Mouse (Mus musculus) neural tube, embryonic 11.5 days (tissue): ENCODE measurements around the gene Top3a. TPM values are rescaled to one million over a fixed set of nuclear protein-coding genes. Genes with fewer than 3 reads are reported as not detected.
"Not testable (repeated sequence)": the region's sequence is repeated elsewhere in the genome, so short reads cannot be mapped to it uniquely, and the experiment has no call there.

Experiments
- ATAC-seq: fragments of 200-750 bp; cut with Nextera tagmentation; 2 replicates; pipeline ENCODE4 v1.8.0; 2017; ENCODE audit warnings: moderate number of reproducible peaks, mild to moderate bottlenecking, moderate TSS enrichment, moderate library complexity; ENCODE audit not compliant: insufficient read depth, low FRiP score, low TSS enrichment
- DNase-seq: peaks from one replicate; pipeline ENCODE4 v3.0.0-alpha.2; 2015; ENCODE audit warnings: low spot score
- H3K27ac ChIP-seq: fragments of 300-500 bp; sonication (generic); 2 replicates; pipeline ENCODE4 v1.5.1; 2014; ENCODE audit warnings: low read depth, mild to moderate bottlenecking, low read length
- H3K27me3 ChIP-seq: fragments of 300-500 bp; sonication (generic); 2 replicates; pipeline ENCODE4 v1.6.1; 2014; ENCODE audit warnings: mild to moderate bottlenecking, low read length, mixed read lengths; ENCODE audit not compliant: control insufficient read depth, insufficient read depth
- H3K36me3 ChIP-seq: fragments of 300-500 bp; sonication (generic); 2 replicates; pipeline ENCODE4 v1.6.1; 2014; ENCODE audit warnings: mild to moderate bottlenecking, low read length, moderate library complexity, mixed read lengths; ENCODE audit not compliant: control insufficient read depth, insufficient read depth
- H3K4me1 ChIP-seq: fragments of 300-500 bp; sonication (generic); 2 replicates; pipeline ENCODE4 v1.6.1; 2014; ENCODE audit warnings: low read length, mixed read lengths; ENCODE audit not compliant: control insufficient read depth, insufficient read depth
- H3K4me2 ChIP-seq: fragments of 300-500 bp; sonication (generic); 2 replicates; pipeline ENCODE4 v1.6.1; 2014; ENCODE audit warnings: low read depth, mild to moderate bottlenecking, moderate library complexity
- H3K4me3 ChIP-seq: fragments of 300-500 bp; sonication (generic); 2 replicates; pipeline ENCODE4 v1.5.1; 2014; ENCODE audit warnings: low read depth, low read length
- H3K9ac ChIP-seq: fragments of 300-500 bp; sonication (generic); 2 replicates; pipeline ENCODE4 v1.6.1; 2014; ENCODE audit warnings: mild to moderate bottlenecking, low read length
- H3K9me3 ChIP-seq: fragments of 300-500 bp; sonication (generic); 2 replicates; pipeline ENCODE4 v1.6.1; 2016; ENCODE audit warnings: low read length; ENCODE audit not compliant: control insufficient read depth
- WGBS: fragments of 180-500 bp; shearing (Covaris S2); extraction: QIAGEN DNeasy Blood & Tissue Kit; methylation state at CpG from one replicate; pipeline ENCODE4 v1.1.7; 2014; 5-methylcytosine and 5-hydroxymethylcytosine counted together
- polyA plus RNA-seq: library from polyadenylated mRNA; unstranded; fragments of >200 nt; fragmentation: Nextera tagmentation; extraction: Ambion mirVana; gene quantifications from 2 replicates; pipeline ENCODE4 v1.2.1, GENCODE M21; 2014

Top3a gene
- polyA plus RNA-seq = 16.1 and 17.1 TPM in 2 replicates

GRCm38 (mm10) chr11:60776829-60777740 lies at the start of gene Top3a, which contains the start of gene Smcr8:
Gene Top3a (minus strand): TSS chr11:60777365.
Gene Smcr8 (plus strand): TSS chr11:60777524.
- Histone ChIP-seq H3K36me3 (0 out of 2 replicates have a peak, but pooled peaks cover 2% of the 10 kb centered on the region), H3K4me1 (peaks cover 36% of the 10 kb centered on the region), H3K4me3 (peak within 1 kb of the TSS; percentile 85), H3K9me3 (no peaks in the 10 kb centered on the region), H3K27me3 (no peaks in the 10 kb centered on the region), H3K4me2 (peak within 1 kb of the TSS; percentile 65), H3K9ac (peak within 1 kb of the TSS; percentile 82), H3K27ac (peak within 1 kb of the TSS; percentile 60)
- ATAC-seq = peak; percentile 98
- DNase-seq = peak; percentile 91
- under 1% methylated on average over 62 of the region's 62 CpGs for WGBS

DNA sequence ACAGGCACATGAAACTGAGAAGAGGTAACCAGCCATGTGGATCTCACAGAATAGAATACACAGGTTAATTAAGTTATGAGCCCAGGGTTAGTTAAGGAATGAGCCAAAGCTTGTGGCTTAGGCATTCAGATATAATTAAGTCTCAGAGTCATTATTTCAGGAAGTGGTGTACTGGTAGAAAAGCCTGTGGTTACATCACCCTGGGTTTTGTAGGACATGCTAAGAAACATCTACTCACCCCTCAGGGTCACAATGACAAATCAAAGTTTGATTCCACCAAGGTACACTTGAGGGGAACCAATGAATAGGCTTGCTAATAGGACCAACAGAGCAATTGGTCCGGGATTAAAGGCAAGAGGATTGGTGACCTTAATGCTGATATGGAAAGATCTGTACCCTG lies 49.5 kb upstream of the Top3a start:
- H3K9me3 ChIP-seq = no peaks in the 10 kb centered on the region
- no peaks in the 10 kb centered on the region for H3K4me1 ChIP-seq
- 48% methylated on average over 1 of the region's 1 CpGs for WGBS
- no peak for DNase-seq
- no peak overlapping the region for H3K27ac ChIP-seq
- no peak overlapping the region for H3K4me2 ChIP-seq
- H3K9ac ChIP-seq = no peak overlapping the region
- H3K4me3 ChIP-seq = no peak overlapping the region
- H3K36me3 ChIP-seq = no peaks in the 10 kb centered on the region
- no peak for ATAC-seq
- H3K27me3 ChIP-seq = no peaks in the 10 kb centered on the region

GRCm38 (mm10) chr11:60825191-60825590 lies 48.0 kb upstream of the Top3a start:
- H3K36me3 ChIP-seq = no peaks in the 10 kb centered on the region
- DNase-seq (no peak), ATAC-seq (no peak)
- no peaks in the 10 kb centered on the region for H3K4me1 ChIP-seq
- H3K27ac ChIP-seq = no peak overlapping the region
- no peak overlapping the region for H3K4me2 ChIP-seq
- no peaks in the 10 kb centered on the region for H3K27me3 ChIP-seq
- 83% methylated on average over 3 of the region's 3 CpGs for WGBS
- H3K9ac ChIP-seq = no peak overlapping the region
- H3K9me3 ChIP-seq = no peaks in the 10 kb centered on the region
- H3K4me3 ChIP-seq = no peak overlapping the region

DNA sequence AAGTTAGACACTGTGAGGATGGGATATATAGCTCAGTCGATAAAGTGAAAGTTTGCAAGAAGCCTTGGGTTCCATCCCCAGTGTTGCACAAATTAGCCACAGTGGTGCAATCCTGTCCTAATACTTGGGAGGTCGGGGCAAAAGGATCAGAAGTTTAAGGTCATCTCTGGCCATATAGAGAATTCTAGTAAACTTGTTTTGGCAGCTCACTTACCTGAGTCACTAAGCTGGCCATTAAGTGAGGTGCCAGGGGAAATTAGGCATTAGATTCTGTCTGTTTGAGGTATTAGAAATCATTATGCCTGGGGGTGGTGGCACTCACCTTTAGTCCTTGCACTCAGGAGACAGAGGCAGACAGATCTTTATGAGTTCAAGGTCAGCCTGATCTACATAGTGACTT lies 46.6 kb upstream of the Top3a start:
- ATAC-seq = no peak

GRCm38 (mm10) chr11:60816398-60816797 lies 39.2 kb upstream of the Top3a start:
- DNase-seq (no peak), ATAC-seq (no peak)
- Histone ChIP-seq H3K36me3 (no peaks in the 10 kb centered on the region), H3K27ac (no peak overlapping the region), H3K27me3 (no peaks in the 10 kb centered on the region), H3K4me1 (no peaks in the 10 kb centered on the region), H3K4me2 (no peak overlapping the region), H3K4me3 (no peak overlapping the region), H3K9me3 (no peaks in the 10 kb centered on the region), H3K9ac (no peak overlapping the region)
- whole genome bisulfite sequencing = 67% methylated on average over 5 of the region's 5 CpGs

More for the DNA sequence above, 46.6 kb upstream of the Top3a start:
- H3K27me3 ChIP-seq = no peaks in the 10 kb centered on the region
- H3K4me3 ChIP-seq = no peak overlapping the region
- no peaks in the 10 kb centered on the region for H3K9me3 ChIP-seq
- no peaks in the 10 kb centered on the region for H3K4me1 ChIP-seq
- 71% methylated on average over 2 of the region's 2 CpGs for WGBS
- no peak overlapping the region for H3K4me2 ChIP-seq
- H3K9ac ChIP-seq = no peak overlapping the region
- no peak overlapping the region for H3K27ac ChIP-seq
- DNase-seq = no peak
- no peaks in the 10 kb centered on the region for H3K36me3 ChIP-seq

- H3K9me3 ChIP-seq, ATAC-seq, H3K27ac ChIP-seq, H3K4me1 ChIP-seq, DNase-seq, H3K36me3 ChIP-seq, H3K27me3 ChIP-seq: not testable (repeated sequence)
- Histone ChIP-seq H3K4me2 (peak within 1 kb of the TSS; percentile 69), H3K9ac (peak within 1 kb of the TSS; percentile 31; the same call in 1 of the 2 replicates), H3K4me3 (peak within 1 kb of the TSS; percentile 38)
- WGBS = 33% methylated on average over 6 of the region's 6 CpGs
These were observed 34.5 kb upstream of the Top3a start, which contains the start of gene Shmt1 for GRCm38 (mm10) chr11:60811618-60812017. Gene Shmt1 (minus strand): TSS chr11:60811718.

DNA sequence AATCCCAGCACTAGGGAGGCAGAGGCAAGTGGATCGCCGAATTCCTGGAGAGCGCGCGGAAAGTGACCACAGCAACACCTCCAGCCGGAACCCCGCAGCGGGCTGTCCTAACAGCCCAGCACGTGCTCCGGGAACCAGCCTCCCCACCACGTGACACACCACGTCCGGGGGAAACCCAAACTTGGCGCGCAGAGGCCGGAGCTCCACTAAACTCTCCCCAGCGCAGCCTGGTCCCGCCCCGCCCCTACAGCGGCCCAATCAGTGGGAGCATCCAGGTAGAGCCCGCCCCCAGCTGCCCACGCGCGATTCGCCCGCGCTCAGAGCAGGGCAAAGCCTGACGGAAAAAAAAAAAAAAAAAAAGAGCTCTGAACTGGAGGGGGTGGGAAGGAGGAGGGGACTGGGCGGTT lies 33.9 kb upstream of the Top3a start:
- DNase-seq (peak; percentile 94), ATAC-seq (peak; percentile 96)
- Histone ChIP-seq H3K27ac (no peak overlapping the region), H3K4me3 (peak overlapping the region; percentile 38), H3K4me2 (peak overlapping the region; percentile 69), H3K9ac (peak overlapping the region; percentile 31; the same call in 1 of the 2 replicates), H3K27me3 (no peaks in the 10 kb centered on the region), H3K36me3 (no peaks in the 10 kb centered on the region), H3K4me1 (peaks cover 8% of the 10 kb centered on the region; the same call in 1 of the 2 replicates), H3K9me3 (no peaks in the 10 kb centered on the region)
- WGBS = under 1% methylated on average over 29 of the region's 29 CpGs

DNA sequence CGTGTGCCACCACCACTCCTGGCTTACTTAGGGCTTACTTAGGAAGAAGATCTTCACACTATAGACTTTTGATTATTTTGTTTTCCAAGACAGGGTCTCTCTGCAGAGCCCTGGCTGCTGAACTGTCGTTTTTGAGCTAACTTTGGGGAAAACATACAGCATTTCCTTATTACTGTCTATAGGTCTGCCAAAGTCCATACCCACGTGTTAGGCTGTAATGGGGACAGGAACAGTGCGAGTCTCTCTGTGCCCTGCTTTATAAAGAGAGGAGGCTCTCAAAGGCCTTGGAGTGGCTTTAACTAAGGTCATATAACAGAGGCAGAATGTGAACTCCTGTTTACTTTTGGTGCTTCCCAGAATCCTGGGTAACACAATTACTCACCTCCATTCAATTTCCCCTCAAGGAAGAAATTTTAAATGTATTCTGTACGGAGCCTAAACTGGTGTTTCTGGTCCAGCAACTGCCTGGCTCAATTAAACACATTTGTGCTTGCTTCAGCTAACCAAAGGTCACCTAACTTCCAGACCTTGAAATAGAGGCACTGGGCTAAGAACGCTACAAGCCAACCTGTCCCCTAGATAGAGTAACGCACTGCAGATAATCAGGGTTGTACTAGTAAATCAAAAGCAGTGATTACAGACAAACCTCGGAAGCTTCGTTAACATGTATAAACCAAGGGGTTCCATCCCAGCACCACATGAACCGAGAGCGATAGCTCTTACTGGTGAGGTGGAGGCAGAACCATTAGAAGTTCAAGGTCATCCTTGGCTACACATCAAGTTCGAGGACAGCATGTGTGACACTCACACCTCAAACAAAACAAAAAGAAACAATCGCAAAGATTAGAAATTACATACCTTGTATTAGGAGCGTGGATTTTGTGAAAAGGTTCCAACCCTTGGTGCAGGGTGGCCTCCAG lies 33.1 kb upstream of the Top3a start:
- Histone ChIP-seq H3K9ac (peak overlapping the region; percentile 26; the same call in 1 of the 2 replicates), H3K27me3 (no peaks in the 10 kb centered on the region), H3K4me3 (peak overlapping the region; percentile 38), H3K36me3 (no peaks in the 10 kb centered on the region), H3K4me1 (peaks cover 8% of the 10 kb centered on the region; the same call in 1 of the 2 replicates), H3K27ac (no peak overlapping the region), H3K4me2 (peak overlapping the region; percentile 69), H3K9me3 (no peaks in the 10 kb centered on the region)
- ATAC-seq = 0 out of 2 replicates have a peak, but pooled peaks have one; percentile 6
- 16% methylated on average over 14 of the region's 14 CpGs for WGBS
- DNase-seq = no peak
